Mouse (Mus musculus): ENCODE measurements around the gene Sptbn2.

Gene Sptbn2

GRCm38 (mm10) chr19:4772785-4773184, 61.8 kb downstream of the Sptbn2 start:
- DNase-seq (ENCODE audit: low spot score) = no peak

GRCm38 (mm10) chr19:4782891-4783290, 71.9 kb downstream of the Sptbn2 start:
- no peak for DNase-seq (ENCODE audit: low spot score)

GRCm38 (mm10) chr19:4785206-4785605, 74.2 kb downstream of the Sptbn2 start:
- DNase-seq (ENCODE audit: low spot score) = no peak

GRCm38 (mm10) chr19:4786313-4786712, 75.3 kb downstream of the Sptbn2 start:
- DNase-seq (ENCODE audit: low spot score) = no peak

- DNase-seq (ENCODE audit: low spot score) = no peak
Observed at GRCm38 (mm10) chr19:4793281-4793830, 82.4 kb downstream of the Sptbn2 start.

- DNase-seq (ENCODE audit: low spot score) = peak; percentile 99
Observed at GRCm38 (mm10) chr19:4793831-4794422, 83.0 kb downstream of the Sptbn2 start, which contains the start of gene Rbm4. TSS of gene Rbm4 (minus strand) at chr19:4793901.

- no peak for DNase-seq (ENCODE audit: low spot score)
Observed at GRCm38 (mm10) chr19:4795929-4796328, 85.0 kb downstream of the Sptbn2 start.

- no peak for DNase-seq (ENCODE audit: low spot score)
Observed at GRCm38 (mm10) chr19:4797846-4798245, 86.9 kb downstream of the Sptbn2 start.

- DNase-seq (ENCODE audit: low spot score) = no peak
Observed at GRCm38 (mm10) chr19:4799083-4799482, 88.1 kb downstream of the Sptbn2 start.
